Mouse (Mus musculus): ENCODE results near the gene Ets2. TPM values are rescaled to one million over a fixed set of nuclear protein-coding genes. Genes with fewer than 3 reads are reported as not detected.
A peak's percentile ranks its signal among the peaks of the same experiment; 100 is the strongest.

The Ets2 gene
- polyA plus RNA-seq, 1 experiment from 2014 or later: 52.8 TPM

DNA sequence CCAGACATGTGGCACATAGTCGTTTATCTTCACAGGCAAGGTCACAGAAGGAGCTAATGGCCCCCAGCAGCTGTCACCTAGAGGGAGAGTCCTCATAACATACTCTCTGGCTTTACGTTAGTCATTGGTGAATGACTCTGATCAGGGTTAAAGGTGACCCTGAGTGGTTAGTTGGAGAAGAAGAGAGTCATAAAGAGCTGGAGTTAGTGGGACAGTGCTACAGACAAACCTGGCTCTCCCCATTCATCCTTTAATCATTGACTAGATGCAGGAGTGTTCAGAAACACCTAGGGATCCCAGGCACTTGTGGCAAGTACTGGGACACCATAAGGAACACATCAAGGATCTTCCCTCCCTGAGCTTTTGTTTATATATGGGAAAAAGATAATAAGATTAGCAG is 16.1 kb upstream of the Ets2 start:
- Histone ChIP-seq H3K4me2 (ENCODE audit: low read length) (no peak overlapping the region), H3K9ac (ENCODE audit: low read length) (no peak overlapping the region), H3K36me3 (ENCODE audit: control insufficient read depth, insufficient read depth, low read length) (no peaks in the 10 kb centered on the region), H3K27me3 (replicated peaks; ENCODE audit: control insufficient read depth, insufficient read depth, low read length) (no peaks in the 10 kb centered on the region), H3K9me3 (ENCODE audit: control insufficient read depth, low read length) (no peaks in the 10 kb centered on the region), H3K27ac (ENCODE audit: low read depth) (peak overlapping the region; percentile 23; the same call in 1 of the 2 replicates), H3K4me3 (ENCODE audit: low read depth, low read length) (no peak overlapping the region), H3K4me1 (replicated peaks; ENCODE audit: control insufficient read depth, insufficient read depth, low read length) (peaks cover 13% of the 10 kb centered on the region; the same call in 1 of the 2 replicates)
- DNase-seq (ENCODE audit: low spot score): no peak
- 33% methylated on average over 2 of the region's 2 CpGs for WGBS
- ATAC-seq (replicated peaks; ENCODE audit: low FRiP score, low TSS enrichment, low read depth): no peak; the same call in 1 of the 2 replicates

DNA sequence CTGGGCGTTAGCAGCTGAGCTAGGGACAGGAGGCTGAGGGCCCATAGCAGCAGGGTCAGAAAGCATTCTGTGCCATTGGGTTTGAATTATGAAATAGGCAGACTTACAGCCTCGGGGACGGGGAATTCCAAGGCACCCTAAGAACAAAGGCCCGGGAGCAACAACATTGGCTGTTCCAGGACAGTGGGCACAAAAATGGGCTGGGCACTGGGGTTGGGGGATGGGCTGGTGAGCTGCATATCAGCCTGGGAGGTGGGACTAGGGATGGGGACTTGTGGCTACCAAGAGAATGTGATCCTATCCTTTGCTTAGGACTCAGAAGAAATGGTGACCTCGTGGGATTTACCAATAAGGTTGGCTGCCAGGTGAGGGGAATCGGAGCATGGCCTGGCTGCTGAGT is 15.6 kb upstream of the Ets2 start:
- no peaks in the 10 kb centered on the region for H3K36me3 ChIP-seq (ENCODE audit: control insufficient read depth, insufficient read depth, low read length)
- H3K4me2 ChIP-seq (ENCODE audit: low read length): no peak overlapping the region
- ATAC-seq (replicated peaks; ENCODE audit: low FRiP score, low TSS enrichment, low read depth) (no peak), DNase-seq (ENCODE audit: low spot score) (no peak)
- peaks cover 13% of the 10 kb centered on the region; the same call in 1 of the 2 replicates for H3K4me1 ChIP-seq (replicated peaks; ENCODE audit: control insufficient read depth, insufficient read depth, low read length)
- H3K4me3 ChIP-seq (ENCODE audit: low read depth, low read length): no peak overlapping the region
- no peaks in the 10 kb centered on the region for H3K9me3 ChIP-seq (ENCODE audit: control insufficient read depth, low read length)
- peak overlapping the region; percentile 23; the same call in 1 of the 2 replicates for H3K27ac ChIP-seq (ENCODE audit: low read depth)
- 65% methylated on average over 6 of the region's 6 CpGs for WGBS
- no peaks in the 10 kb centered on the region for H3K27me3 ChIP-seq (replicated peaks; ENCODE audit: control insufficient read depth, insufficient read depth, low read length)
- H3K9ac ChIP-seq (ENCODE audit: low read length): no peak overlapping the region

DNA sequence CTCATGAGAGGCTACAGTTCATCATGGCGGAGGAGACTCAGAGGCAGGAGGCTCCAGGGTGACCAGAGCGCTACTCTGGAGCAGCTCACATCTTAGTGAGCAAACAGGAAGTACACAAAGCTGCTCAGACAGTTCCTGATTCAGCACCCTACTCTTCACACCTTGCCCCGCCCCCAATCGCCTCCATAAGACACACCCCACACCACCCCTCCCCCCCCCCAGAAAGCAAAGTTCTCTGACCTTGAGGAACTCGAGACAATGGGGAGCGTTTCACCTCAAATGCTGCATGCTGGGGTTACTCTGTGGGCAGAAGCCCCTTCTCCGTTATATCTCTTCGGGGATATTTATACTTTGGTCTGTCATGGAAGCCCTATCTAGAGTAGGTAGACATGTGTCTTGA is 15.0 kb upstream of the Ets2 start:
- Histone ChIP-seq H3K4me3 (ENCODE audit: low read depth, low read length) (no peak overlapping the region), H3K4me2 (ENCODE audit: low read length) (no peak overlapping the region), H3K9ac (ENCODE audit: low read length) (no peak overlapping the region), H3K27ac (ENCODE audit: low read depth) (no peak overlapping the region), H3K9me3 (ENCODE audit: control insufficient read depth, low read length) (no peaks in the 10 kb centered on the region), H3K36me3 (ENCODE audit: control insufficient read depth, insufficient read depth, low read length) (no peaks in the 10 kb centered on the region), H3K4me1 (replicated peaks; ENCODE audit: control insufficient read depth, insufficient read depth, low read length) (peaks cover 13% of the 10 kb centered on the region; the same call in 1 of the 2 replicates), H3K27me3 (replicated peaks; ENCODE audit: control insufficient read depth, insufficient read depth, low read length) (no peaks in the 10 kb centered on the region)
- DNase-seq (ENCODE audit: low spot score): no peak
- WGBS: 88% methylated on average over 8 of the region's 8 CpGs
- no peak for ATAC-seq (replicated peaks; ENCODE audit: low FRiP score, low TSS enrichment, low read depth)

DNA sequence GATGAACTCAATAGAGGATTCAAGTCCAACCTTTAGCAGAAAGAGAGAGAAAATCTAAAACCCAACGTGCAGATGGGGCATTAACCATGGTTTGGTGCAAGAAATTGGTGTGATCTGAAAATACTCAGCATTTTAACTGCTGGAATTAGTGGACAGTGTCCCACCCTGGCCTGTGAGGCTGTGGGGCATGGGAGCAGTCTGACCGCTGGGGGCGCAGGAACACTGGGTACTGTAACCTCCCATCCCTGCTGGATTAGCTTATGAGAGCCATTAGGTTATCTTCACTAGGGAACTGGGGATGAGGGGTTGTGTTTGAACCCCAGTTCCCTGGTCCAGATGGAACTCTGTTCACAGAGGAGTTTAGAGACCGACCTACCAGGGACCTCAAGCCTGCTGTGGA is 13.9 kb upstream of the Ets2 start:
- H3K4me2 ChIP-seq (ENCODE audit: low read length): no peak overlapping the region
- no peak for ATAC-seq (replicated peaks; ENCODE audit: low FRiP score, low TSS enrichment, low read depth)
- no peak overlapping the region for H3K4me3 ChIP-seq (ENCODE audit: low read depth, low read length)
- no peaks in the 10 kb centered on the region for H3K36me3 ChIP-seq (ENCODE audit: control insufficient read depth, insufficient read depth, low read length)
- no peak overlapping the region for H3K27ac ChIP-seq (ENCODE audit: low read depth)
- no peak for DNase-seq (ENCODE audit: low spot score)
- no peaks in the 10 kb centered on the region for H3K9me3 ChIP-seq (ENCODE audit: control insufficient read depth, low read length)
- WGBS: 77% methylated on average over 4 of the region's 4 CpGs
- H3K27me3 ChIP-seq (replicated peaks; ENCODE audit: control insufficient read depth, insufficient read depth, low read length): no peaks in the 10 kb centered on the region
- H3K4me1 ChIP-seq (replicated peaks; ENCODE audit: control insufficient read depth, insufficient read depth, low read length): peaks cover 13% of the 10 kb centered on the region; the same call in 1 of the 2 replicates
- H3K9ac ChIP-seq (ENCODE audit: low read length): no peak overlapping the region

DNA sequence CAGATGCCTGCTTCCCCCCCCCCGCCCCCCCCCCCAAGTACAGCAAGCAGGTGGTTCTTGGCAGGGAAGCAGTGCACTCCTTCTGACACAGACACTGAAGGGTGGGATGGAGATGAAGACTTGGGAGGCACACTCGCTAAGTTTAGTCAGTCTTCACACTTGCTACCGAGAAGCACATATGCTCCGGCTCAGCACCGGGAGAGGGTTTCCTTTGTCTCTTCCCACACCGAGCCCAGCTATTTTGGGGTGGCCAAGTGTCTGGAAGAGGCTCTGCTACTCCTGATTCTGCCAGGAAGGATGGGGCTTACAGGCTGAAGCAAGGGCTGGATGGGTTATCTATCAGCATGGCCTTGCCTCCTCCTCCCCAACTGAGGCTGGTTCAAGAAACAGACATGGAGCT is 5.3 kb upstream of the Ets2 start:
- Histone ChIP-seq H3K27me3 (replicated peaks; ENCODE audit: control insufficient read depth, insufficient read depth, low read length) (no peaks in the 10 kb centered on the region), H3K4me1 (replicated peaks; ENCODE audit: control insufficient read depth, insufficient read depth, low read length) (peaks cover 17% of the 10 kb centered on the region; the same call in 1 of the 2 replicates), H3K36me3 (ENCODE audit: control insufficient read depth, insufficient read depth, low read length) (no peaks in the 10 kb centered on the region), H3K9ac (ENCODE audit: low read length) (no peak overlapping the region), H3K4me3 (ENCODE audit: low read depth, low read length) (no peak overlapping the region), H3K27ac (ENCODE audit: low read depth) (no peak overlapping the region), H3K4me2 (ENCODE audit: low read length) (no peak overlapping the region), H3K9me3 (ENCODE audit: control insufficient read depth, low read length) (no peaks in the 10 kb centered on the region)
- ATAC-seq (replicated peaks; ENCODE audit: low FRiP score, low TSS enrichment, low read depth) (no peak), DNase-seq (ENCODE audit: low spot score) (no peak)
- 34% methylated on average over 6 of the region's 6 CpGs for WGBS

DNA sequence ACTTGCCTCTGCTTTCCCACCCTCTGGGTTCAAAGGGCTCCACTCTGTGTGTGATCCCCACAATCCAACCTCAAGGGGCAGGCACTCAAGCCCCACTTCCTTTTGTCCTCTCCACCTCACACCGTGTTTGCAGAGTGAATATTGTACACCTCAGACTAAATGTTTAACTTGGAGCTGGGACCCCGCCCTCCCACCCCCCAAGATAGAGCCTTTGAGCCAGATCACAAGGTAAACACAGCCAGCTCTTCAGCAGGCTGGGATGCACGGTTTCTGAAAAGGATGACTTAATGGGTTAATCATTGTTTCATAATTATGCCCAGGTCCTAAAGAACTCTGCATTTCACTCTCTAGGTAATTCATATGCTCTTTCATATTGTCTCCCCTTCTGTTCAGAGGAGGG is 2.2 kb upstream of the Ets2 start:
- Histone ChIP-seq H3K4me1 (replicated peaks; ENCODE audit: control insufficient read depth, insufficient read depth, low read length) (peaks cover 29% of the 10 kb centered on the region), H3K27ac (ENCODE audit: low read depth) (peak overlapping the region; percentile 87), H3K27me3 (replicated peaks; ENCODE audit: control insufficient read depth, insufficient read depth, low read length) (no peaks in the 10 kb centered on the region), H3K36me3 (ENCODE audit: control insufficient read depth, insufficient read depth, low read length) (no peaks in the 10 kb centered on the region), H3K9me3 (ENCODE audit: control insufficient read depth, low read length) (no peaks in the 10 kb centered on the region), H3K4me2 (ENCODE audit: low read length) (no peak overlapping the region; the same call in 1 of the 2 replicates), H3K9ac (ENCODE audit: low read length) (no peak overlapping the region), H3K4me3 (ENCODE audit: low read depth, low read length) (no peak overlapping the region)
- DNase-seq (ENCODE audit: low spot score) (no peak), ATAC-seq (replicated peaks; ENCODE audit: low FRiP score, low TSS enrichment, low read depth) (peak; percentile 47)
- 41% methylated on average over 3 of the region's 3 CpGs for WGBS

DNA sequence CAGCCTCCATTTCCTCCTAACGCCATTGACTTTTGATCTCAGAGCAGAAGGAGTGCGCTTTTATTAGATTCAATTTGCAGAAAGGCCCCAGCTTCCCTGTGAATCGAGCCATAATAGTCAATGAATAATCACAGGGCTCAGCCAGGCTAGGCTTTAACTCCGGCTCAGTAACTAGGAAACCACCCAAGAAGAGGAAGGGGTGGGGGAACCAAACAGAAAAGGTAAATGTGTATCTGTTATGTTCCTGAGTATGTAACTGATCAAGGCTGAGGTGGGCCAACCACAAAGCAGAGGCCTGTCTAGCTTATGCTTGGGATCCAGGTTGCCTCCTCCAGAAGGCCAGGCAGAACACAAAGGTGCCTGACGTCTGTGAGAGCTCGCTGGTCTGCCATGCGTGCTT is 1.7 kb upstream of the Ets2 start:
- H3K36me3 ChIP-seq (ENCODE audit: control insufficient read depth, insufficient read depth, low read length): no peaks in the 10 kb centered on the region
- H3K27me3 ChIP-seq (replicated peaks; ENCODE audit: control insufficient read depth, insufficient read depth, low read length): no peaks in the 10 kb centered on the region
- no peak overlapping the region for H3K4me2 ChIP-seq (ENCODE audit: low read length)
- WGBS: 45% methylated on average over 7 of the region's 7 CpGs
- peak overlapping the region; percentile 87 for H3K27ac ChIP-seq (ENCODE audit: low read depth)
- DNase-seq (ENCODE audit: low spot score): no peak
- H3K9me3 ChIP-seq (ENCODE audit: control insufficient read depth, low read length): no peaks in the 10 kb centered on the region
- ATAC-seq (replicated peaks; ENCODE audit: low FRiP score, low TSS enrichment, low read depth): peak; percentile 34
- no peak overlapping the region for H3K9ac ChIP-seq (ENCODE audit: low read length)
- H3K4me1 ChIP-seq (replicated peaks; ENCODE audit: control insufficient read depth, insufficient read depth, low read length): peaks cover 32% of the 10 kb centered on the region
- no peak overlapping the region for H3K4me3 ChIP-seq (ENCODE audit: low read depth, low read length)

DNA sequence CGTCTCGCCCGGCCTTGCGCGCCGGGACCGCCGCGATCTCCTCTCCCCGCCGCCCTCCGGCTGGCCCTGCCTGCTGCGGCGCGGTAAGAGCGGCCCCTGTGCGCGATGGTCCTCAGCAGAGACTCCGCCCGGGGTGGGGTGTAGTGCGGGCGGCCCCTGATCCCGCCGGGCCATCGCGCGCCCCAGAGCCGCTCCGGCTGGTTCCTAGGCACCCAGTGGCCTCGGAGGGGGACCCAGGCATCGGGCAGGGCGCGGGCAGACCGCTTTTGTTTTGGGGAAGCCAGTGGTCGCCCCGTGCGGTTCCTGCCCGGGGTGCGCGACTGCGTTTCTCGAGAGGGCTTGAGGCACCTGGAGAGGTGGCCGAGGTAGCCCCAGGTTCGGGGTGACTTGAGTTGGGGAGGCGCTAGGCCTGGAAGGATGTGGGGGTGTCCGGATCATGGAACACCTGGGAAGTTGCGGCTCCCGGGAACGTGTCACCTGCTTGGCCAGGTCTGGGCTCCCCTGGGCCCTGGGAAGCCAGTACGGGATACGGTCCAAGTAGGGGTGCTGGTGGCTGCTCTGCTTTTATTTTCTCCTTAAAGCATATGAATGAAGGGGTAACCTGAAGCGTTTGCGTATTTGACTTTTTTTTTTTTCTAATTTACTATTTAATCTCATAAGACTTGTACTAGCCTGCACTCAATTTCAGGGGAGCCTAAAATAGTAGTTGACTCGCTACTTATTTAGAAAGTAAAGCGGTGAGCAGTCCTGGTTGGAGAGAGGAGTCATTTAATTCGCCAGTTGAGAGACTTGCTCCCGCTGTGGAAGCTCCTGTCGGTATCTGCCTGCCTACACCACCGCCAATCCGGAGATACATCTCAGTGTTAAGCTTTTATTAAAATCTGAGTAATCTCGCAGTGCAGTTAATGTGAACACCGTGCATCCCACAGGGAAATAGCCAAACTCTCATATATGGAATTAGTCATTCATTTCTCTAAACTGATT is 979 bp downstream of the Ets2 start:
- Histone ChIP-seq H3K9me3 (ENCODE audit: control insufficient read depth, low read length) (no peaks in the 10 kb centered on the region), H3K4me1 (replicated peaks; ENCODE audit: control insufficient read depth, insufficient read depth, low read length) (peaks cover 23% of the 10 kb centered on the region), H3K9ac (ENCODE audit: low read length) (peak overlapping the region; percentile 98), H3K27ac (ENCODE audit: low read depth) (peak overlapping the region; percentile 96), H3K4me3 (ENCODE audit: low read depth, low read length) (peak overlapping the region; percentile 57), H3K36me3 (ENCODE audit: control insufficient read depth, insufficient read depth, low read length) (peaks cover 15% of the 10 kb centered on the region), H3K4me2 (ENCODE audit: low read length) (peak overlapping the region; percentile 73), H3K27me3 (replicated peaks; ENCODE audit: control insufficient read depth, insufficient read depth, low read length) (no peaks in the 10 kb centered on the region)
- no peak for DNase-seq (ENCODE audit: low spot score)
- peak; percentile 73 for ATAC-seq (replicated peaks; ENCODE audit: low FRiP score, low TSS enrichment, low read depth)
- under 1% methylated on average over 62 of the region's 62 CpGs for WGBS

Measured in intestine, embryonic 14.5 days (tissue).